Mouse (Mus musculus): Measurements from ENCODE around the gene Nfkbil1.

The Nfkbil1 gene

GRCm38 (mm10) chr17:35200398-35200797, 35.2 kb downstream of the Nfkbil1 start:
- DNase-seq, result no peak

GRCm38 (mm10) chr17:35198946-35199345, 36.6 kb downstream of the Nfkbil1 start:
- DNase-seq, result no peak

DNA sequence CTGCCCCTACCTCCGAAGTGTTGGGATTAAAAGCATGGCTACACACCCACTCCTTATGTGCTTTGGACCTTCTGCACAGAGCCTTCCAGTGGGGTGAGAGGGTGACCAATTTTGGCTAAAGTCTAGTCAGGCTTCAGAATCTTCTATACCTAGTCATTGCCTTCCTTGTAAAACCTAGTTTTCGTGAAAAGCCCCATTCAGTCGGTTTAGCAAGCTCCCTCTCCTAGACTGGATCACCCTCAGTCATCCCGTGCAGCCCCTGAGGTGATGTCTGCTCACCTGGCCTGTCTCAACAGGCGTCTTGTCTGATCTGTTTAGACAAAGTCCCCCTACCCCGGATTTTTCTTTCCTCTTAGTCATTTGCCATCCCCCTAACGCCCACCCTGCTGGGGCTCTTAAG, 37.6 kb downstream of the Nfkbil1 start:
- no peak for DNase-seq

DNA sequence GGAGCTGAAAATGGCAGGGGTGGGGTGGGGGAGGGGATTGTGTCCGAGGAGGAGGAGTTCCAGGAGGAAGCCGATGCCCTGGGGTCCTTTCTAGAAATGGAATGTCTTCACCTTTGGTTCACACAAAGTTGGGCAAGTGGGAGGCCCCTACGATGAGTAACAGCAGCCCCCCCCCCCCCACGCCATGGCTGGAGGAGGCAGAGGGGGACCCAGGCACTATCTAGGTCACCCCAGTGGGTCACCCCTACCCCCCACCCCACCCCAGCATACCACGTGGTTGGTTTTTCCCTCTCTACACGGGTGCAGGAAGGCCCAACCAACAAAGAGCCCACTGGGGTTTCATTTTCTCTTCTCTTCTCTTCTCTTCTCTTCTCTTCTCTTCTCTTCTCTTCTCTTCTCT, 38.5 kb downstream of the Nfkbil1 start:
- DNase-seq, result no peak

DNA sequence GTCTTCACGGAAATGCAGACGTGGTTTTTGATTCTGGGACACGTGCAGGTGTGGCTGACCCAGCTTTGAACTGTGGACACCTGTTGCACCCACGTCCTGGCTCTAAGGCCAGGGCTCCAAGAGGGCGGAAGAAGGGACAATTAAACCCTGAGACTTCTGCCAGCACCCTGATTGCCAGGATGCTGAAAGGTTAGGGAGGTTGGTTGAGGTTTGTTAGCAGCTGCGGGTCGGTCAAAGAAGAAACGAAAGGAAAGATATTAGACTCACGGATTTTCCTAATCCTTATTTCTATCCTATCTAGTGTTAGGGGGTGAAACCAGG, 39.3 kb downstream of the Nfkbil1 start:
- no peak for DNase-seq

DNA sequence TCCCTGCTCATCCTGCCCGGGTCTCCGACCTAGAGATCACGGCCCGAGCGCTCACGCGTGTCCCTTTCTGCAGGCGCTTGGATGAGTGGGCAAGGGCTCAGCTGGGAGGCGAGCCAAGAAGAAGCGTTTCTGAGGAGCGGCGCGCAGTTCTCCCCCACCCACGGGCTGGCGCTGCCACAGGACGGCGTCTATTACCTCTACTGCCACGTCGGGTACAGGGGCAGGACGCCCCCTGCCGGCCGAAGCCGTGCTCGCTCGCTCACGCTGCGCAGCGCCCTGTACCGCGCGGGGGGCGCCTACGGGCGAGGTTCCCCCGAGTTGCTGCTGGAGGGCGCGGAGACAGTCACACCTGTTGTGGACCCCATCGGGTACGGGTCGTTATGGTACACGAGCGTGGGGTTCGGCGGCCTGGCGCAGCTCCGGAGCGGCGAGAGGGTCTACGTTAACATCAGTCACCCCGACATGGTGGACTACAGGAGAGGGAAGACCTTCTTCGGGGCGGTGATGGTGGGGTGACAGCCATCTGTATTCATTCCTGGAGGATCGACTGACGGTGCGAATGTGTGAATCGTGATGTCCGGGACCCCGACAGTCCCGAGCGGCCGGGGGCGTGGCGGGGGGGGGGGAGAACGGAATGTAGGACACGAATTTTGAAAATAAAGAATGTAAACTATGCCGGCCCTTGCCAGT, 39.8 kb downstream of the Nfkbil1 start:
- peak; percentile 84 to 86 for DNase-seq

GRCm38 (mm10) chr17:35194844-35195630, 40.6 kb downstream of the Nfkbil1 start:
- DNase-seq, result no peak

GRCm38 (mm10) chr17:35193881-35194843, 41.4 kb downstream of the Nfkbil1 start, which contains the start of gene Ltb:
Gene Ltb, plus strand, starts transcription at chr17:35194439.
- no peak for DNase-seq

- no peak for DNase-seq
Observed at GRCm38 (mm10) chr17:35192924-35193323, 42.7 kb downstream of the Nfkbil1 start.

DNA sequence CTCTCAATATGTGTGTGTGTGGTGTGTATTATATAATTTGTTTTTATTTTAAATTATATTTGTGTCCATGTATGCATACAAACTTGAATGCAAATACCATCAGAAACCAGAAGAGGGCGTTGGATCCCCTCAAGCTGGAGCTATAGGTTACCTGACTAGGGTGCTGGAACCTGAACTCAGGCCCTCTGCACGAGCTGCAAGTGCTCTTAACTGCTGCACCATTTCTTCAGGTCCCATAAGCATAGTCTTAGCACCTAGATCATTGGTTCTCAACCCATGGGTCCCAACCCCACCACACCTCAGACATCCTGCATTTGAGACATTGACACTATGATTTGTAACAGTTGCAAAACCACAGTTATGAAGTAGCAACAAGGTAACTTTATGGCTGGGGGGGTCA, 43.9 kb downstream of the Nfkbil1 start:
- no peak for DNase-seq

GRCm38 (mm10) chr17:35190096-35190495, 45.5 kb downstream of the Nfkbil1 start:
- DNase-seq, result no peak

DNA sequence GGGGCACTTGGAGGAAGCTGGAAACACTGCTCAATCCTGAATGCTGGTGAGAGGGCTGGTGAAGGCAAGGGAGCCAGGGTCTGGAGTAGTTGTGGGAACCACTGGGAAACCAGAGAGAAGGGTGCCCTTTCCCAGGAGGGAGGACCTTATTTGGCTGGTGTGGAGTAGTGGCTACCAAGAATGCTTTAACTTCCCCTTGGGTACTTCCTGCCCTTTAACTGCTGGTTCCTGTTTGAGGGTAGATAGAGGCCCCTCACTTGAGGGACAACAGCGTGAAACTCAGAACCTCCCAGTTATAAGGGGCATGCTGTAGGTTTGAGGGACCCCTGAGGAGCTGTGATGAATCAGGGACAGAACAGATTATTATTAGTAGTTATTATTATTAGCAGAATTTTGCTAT, 46.4 kb downstream of the Nfkbil1 start:
- DNase-seq, result no peak

GRCm38 (mm10) chr17:35187959-35188610, 47.5 kb downstream of the Nfkbil1 start, which contains the start of gene Lst1:
Gene Lst1, minus strand, starts transcription at chr17:35188439.
- no peak for DNase-seq

DNA sequence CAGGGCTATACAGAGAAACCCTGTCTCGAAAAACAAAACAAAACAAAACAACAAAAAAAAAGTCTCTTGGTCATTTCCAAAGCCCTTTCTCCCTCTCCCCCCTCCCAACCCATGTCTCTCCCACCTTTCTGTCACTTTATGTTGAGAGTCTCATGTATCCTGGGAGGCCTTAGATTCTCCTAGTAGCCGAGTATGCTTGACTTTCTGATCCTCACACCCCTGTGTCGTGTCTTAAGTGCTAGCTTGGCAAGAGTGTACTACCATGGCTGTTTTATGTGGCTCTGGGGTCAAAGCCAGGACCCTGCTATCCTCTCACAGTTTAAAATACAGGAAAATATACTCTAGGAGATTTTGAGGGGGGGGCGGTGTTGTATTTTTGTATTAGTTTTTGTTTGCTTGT, 48.2 kb downstream of the Nfkbil1 start:
- no peak for DNase-seq

DNA sequence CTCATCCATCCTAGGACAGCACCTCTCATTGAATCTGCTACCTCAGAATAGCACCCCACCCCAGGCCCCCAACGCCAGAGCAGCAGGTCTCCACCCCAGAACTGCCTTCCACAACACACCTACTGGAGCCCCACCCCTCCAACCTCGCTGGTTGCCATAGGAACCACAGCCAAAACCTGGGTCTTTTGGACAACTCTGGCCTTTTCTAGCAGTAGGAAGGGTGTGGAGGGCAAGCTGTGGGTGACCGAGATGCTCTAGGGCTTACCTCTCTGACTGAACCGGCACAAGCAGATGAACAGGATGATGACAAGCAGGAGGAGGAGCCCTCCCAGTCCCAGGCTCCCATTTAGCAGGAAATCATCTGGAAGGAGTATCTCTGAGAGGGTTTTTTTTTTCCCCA, 48.9 kb downstream of the Nfkbil1 start:
- DNase-seq, result peak in 1 of 2 experiments; percentile 46

DNA sequence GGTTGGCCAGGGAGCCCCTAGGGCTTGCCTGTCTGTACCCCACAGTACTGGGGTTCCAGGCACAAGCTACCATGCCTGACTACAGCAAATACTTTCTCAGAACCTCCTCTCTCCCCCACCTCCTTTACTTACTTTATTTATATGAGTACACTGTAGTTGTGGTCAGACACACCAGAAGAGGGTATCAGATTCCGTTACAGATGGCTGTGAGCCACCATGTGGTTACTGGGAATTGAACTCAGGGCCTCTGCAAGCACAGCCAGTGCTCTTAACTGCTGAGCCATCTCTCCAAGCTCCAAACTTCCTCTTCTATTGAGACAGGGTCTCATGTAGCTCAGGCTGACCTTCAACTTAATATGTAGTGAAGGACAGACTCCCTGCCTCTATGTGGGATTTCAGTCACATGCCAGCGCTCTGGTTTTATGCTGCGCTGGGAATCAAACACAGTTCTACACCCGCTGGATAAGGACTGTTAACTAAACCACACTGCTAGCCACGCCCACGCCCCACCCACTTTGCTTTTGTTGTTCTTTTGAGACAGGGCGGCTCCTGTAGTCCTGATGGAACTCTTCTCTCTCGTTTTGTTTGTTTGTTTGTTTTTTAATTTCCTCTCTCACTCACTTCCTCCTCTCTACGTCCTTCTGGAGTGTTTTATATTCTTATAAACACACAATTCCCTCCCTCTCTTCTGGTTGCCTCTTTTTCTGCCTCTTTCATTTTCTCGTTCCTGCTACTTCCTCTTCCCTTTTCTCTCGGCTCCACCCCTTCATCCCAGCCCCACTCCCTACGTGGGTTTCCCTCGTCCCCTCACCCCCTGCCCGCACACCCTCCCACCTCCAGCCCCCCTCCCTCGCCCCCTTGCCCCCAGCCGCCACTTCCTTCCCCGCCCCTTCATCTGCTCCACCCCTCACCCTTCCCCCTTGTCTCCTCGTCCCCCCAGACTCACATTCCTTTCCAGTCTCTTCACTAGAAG, 49.7 kb downstream of the Nfkbil1 start:
- peak; percentile 49 to 62 for DNase-seq

- DNase-seq, result no peak
Observed at GRCm38 (mm10) chr17:35180093-35180492, 55.5 kb downstream of the Nfkbil1 start.

DNA sequence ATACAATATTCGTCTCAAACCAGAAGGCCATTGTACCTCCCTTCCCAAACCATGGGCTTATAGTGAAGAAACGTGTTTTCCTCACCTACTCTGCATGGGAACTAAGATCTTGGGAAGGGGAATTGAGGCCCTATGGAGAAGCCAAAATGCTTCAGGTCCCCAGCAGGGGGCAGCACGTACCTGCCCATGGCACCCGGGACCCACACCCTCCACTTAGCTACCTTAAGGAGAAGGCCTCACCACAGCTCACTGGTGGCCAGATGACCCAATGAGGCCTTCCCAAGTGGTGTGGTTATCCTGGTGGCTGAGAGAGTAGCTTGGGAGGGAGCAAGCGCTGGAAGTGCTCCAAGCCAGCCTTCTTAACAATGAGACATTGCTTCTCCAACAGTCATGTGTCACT, 57.1 kb downstream of the Nfkbil1 start:
- DNase-seq, result peak; percentile 75 to 76

DNA sequence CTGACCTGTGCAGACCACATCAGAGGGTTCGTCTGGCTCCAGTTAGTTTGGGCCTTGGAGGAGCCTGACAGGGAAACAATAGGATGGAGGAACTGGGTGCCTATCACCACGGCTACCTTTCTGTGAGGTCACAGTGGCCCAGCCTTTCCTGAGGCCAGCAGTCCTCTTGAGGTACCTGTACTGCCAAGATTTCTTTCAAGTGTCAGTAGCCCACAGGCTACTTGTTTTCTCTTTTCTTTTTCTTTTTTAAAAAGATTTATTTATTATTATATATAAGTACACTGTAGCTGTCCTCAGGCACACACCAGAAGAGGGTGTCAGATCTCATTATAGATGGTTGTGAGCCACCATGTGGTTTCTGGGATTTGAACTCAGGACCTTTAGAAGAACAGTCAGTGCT, 59.6 kb downstream of the Nfkbil1 start, which contains the start of gene Aif1:
TSS of gene Aif1 (minus strand) at position 101 of the 400 bp plus-strand sequence.
- DNase-seq, result no peak

DNA sequence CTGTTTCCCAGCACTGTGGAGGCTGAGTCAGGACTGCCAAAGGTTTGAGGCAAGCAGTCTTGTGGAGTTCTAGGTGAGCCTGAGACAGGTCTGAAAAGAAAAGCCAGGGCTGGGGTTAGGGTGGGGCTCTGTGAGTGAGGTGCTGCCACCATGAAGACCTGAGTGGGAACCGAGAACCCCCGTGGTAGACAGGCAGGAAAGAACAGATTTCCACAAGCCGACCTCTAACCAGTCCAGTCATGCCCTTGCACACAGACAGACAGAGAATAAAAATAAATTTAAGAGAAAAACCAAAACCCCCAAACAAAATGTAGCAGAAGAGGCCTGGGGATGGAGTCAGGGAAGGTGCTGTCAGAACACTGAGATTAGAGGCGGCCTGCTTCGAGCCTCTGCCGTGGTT, 60.2 kb downstream of the Nfkbil1 start:
- DNase-seq, result no peak
